Mouse (Mus musculus) kidney, postnatal 4 days (tissue): ENCODE results near the gene Smyd3.

Source experiments
- DNase-seq, 2 experiments: peaks; one replicate each; pipeline ENCODE4 v3.0.0; 2021; ENCODE audit warnings: mixed read lengths in 2 of 2

The Smyd3 gene

GRCm38 (mm10) chr1:178933953-178934637, 583.7 kb downstream of the Smyd3 start:
- no peak for DNase-seq

DNA sequence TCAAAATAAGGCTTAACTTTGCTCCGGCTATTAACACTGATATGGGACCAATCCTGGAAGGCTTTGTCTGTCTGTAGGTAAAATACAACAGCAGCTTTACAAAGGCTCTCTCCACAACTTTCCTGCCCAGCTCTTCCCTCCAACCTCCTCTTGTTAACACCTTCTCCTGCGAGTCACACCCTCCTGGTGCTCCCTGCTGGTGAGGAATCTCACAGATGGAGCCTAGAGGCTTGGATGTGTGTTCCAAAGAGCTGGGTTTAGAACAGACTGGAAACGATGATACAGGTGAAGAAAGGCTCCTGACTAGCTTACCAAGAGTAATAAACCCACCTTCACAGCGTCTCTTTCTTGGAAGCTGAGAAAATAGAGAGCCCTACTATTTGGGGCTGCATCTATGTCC, 588.3 kb downstream of the Smyd3 start:
- DNase-seq, result no peak

- no peak for DNase-seq
Observed at GRCm38 (mm10) chr1:178924492-178925183, 593.2 kb downstream of the Smyd3 start.

- no peak for DNase-seq
Observed at GRCm38 (mm10) chr1:178917194-178917902, 600.5 kb downstream of the Smyd3 start.

DNA sequence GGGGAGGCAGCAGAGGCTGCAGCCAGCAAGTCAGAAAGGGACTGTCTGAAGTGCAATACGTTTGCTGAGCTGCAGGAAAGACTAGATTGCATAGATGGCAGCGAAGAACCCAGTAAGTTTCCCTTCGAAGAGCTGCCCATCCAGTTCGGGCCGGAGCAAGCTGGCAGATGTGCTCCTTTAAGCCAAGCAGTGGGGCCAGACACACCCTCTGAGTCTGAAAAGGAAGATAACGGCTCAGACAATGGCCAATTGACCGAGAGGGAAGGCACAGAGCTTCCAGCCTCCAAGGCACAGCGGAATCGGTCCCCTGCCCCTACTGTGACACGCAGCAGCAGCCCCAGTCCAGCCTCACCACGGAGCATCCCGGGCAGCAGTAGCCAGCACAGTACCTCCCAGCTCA, 602.8 kb downstream of the Smyd3 start:
- DNase-seq, result no peak

DNA sequence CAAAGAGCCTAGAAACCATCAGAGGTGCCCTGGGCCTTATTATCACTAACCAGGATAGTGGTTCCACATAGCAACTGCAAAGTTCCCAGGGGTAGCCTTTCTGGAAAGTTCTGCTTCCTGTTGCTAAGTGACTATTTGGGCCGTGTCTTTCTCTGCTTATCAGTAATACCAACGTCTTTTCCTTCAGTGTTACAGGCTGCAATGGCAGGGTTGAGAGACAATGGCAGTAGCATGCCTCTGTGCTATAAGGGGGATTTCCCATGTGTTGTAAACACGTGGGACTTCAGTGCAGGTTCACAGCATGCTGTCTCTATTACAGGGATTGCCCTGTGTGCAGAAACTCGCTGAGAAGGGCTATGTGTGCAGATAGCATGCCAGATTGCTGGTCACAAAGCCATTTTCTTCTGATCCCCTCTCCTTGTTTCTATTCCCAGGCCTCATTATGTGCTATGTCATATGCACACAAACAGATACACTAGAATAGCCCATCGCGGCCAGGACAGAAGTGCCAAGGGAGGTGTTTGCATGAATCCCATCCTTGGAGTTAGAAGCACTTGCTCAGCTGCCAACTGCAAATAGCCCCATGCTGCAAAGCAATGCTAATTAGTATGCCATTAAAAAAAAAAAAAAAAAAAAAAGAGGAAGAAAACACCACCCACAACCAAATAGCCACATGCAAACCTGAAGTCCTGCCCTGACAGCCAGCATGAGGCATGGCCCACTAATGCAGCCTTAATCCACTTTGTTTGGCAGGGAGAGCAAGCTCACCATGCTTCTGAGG, 604.7 kb downstream of the Smyd3 start:
- no peak for DNase-seq

DNA sequence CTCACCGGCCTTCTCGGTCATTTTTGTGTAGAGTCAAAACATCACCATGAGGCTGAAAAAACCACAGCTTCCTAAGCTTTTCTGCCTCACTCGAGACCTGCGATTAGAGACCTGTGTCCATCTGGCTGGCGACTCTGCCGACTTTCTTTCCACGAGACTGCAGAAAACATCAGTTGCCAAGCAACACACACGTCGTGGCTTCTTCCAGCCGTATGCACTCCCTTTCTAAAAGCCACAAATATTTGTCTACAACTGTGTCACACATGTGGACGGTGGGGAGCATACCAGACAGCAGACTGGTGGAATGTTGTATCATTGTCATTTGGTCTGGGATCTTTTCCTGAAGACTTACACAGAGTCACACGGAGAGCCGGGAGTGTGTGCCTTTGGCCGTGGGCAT, 606.9 kb downstream of the Smyd3 start:
- no peak for DNase-seq
